Mouse (Mus musculus) left cerebral cortex, adult 9 months (tissue): ENCODE data around the gene Klhl18.
"Not testable (repeated sequence)": the region's sequence is repeated elsewhere in the genome, so short reads cannot be mapped to it uniquely, and the experiment has no call there.

Experiments used
- DNase-seq, 2 experiments: peaks; one replicate each; pipeline ENCODE4 v3.0.0; 2022; ENCODE audit warnings: low spot score in 2 of 2

Klhl18 gene

GRCm38 (mm10) chr9:110419511-110420112 lies 56.9 kb downstream of the Klhl18 start, which contains the start of gene Ngp:
TSS of gene Ngp (plus strand) at chr9:110419747.
- no peak for DNase-seq

DNA sequence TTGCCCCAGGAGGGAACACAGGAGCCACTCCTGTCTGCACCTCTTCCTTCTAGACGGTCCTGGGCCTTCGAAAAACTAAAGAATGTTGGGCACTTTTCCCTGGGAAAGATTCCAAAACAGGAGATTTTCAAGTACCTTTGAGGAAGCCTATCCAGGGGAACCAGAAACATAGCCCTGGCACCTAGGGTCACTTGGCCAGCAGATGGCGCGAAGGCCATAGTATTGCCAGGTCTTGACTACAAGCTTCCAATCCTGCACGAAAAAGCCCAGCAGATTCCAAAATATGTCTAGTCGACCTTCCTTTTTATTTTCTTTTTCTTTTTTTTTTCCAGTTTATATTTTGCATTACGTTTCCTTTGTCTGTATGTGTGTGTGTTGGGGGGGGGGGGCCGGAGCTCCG lies 62.7 kb downstream of the Klhl18 start:
- DNase-seq = no peak

DNA sequence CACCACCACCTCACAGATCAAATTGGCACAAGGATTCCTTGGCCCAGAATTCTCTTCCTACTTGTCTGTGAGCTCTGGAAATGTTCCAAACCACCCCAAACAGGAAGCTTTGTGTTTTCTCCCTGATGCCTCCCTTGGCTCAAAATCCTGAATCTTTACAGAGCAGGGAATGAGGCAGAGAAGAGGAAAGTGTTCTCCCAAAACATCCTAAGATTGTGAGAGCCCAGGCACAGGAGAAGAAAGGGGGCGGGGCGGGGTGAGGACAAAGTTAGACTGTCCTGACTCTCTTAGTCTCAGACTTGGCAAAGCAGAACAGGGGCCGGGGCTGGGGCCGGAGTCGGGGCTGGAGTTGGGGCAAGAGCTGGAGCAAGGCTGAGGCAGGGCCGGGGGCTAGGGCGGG lies 63.6 kb downstream of the Klhl18 start:
- no peak for DNase-seq

DNA sequence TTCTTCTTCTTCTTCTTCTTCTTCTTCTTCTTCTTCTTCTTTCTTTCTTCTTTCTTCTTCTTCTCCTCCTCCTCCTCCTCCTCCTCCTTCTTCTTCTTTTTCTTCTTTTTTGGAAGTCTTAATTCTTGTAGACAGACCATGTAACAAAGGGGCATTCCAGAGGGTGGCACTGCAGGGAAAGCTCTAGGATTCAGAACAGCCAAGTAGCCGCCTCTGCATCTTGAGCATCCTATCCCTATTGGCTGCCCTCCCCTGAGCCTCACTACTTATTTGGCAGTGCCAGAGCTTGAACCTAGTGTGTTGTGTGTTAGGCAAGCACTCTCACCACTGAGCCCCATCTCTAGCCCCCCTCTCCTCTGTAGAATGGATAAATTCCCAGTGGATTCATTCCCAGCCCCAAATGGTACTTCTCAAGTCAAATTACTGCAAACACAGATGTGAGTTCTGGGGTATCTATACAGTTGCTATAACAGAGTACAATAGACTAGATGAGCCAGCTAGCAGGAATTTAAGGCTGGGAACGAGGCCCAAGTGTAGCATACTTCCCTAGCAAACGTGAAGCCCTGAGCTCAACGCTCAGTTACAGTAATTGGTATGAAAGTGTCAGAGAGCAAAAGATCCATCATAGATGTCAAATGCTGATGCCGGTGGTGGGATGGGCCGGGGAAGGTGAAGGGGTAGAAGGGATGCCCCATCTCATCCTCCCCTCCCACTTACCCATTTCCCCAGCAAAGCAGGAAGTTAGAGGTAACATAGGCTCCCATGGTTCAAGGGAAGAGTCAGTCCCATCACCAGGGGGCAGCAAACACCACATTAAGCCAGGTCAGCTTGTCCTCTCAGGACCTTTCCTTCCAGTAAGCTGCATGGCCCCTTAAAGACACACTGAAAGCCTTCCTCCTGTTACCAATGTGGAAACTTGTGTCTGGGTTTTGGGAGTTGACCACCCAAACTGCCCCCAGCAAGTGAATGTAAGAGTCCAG lies 65.3 kb downstream of the Klhl18 start:
- DNase-seq = peak in 1 of 2 experiments; percentile 84

GRCm38 (mm10) chr9:110408099-110408773 lies 68.3 kb downstream of the Klhl18 start, which contains the start of gene Ptpn23:
TSS of gene Ptpn23 (minus strand) at chr9:110408213.
- peak; percentile 85 to 92 for DNase-seq

GRCm38 (mm10) chr9:110407311-110408098 lies 69.0 kb downstream of the Klhl18 start:
- peak in 1 of 2 experiments; percentile 30 for DNase-seq

DNA sequence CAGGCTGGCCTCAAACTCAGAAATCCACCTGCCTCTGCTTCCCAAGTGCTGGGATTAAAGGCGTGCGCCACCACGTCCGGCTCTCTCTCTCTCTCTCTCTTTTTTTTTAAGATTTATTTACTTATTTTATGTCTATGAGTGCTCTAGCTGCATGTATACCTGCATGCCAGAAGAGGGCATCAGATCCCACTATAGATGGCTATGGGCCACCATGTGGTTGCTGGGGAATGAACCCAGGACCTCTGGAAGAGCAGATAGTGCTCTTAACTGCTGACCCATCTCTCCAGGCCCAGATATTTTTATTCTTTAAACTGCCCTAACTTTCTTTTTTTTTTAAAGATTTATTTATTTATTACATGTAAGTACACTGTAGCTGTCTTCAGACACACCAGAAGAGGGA lies 73.3 kb downstream of the Klhl18 start:
- not testable (repeated sequence) for DNase-seq

GRCm38 (mm10) chr9:110402731-110403130 lies 73.8 kb downstream of the Klhl18 start:
- no peak for DNase-seq

DNA sequence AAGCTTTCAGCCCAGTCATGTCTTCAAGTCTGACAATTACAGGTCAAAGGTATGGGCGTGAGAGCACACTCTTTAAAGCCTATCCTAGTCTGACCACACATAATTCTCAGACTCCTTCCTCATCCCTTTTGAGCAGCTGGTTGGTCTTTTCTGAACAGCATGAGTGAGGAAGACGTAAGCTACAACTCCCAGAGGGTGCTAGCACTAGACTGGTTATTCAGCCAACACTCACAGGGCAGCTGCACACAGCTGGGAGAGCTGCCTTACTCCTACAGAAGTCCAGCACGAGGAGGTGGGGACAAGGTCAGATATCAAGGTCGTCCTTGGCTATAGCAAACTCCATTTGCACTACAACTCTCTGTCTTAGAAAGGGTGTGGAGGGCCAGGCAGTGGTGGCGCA lies 75.8 kb downstream of the Klhl18 start:
- no peak for DNase-seq

- no peak for DNase-seq
Observed at GRCm38 (mm10) chr9:110393295-110393694, 83.2 kb downstream of the Klhl18 start.

DNA sequence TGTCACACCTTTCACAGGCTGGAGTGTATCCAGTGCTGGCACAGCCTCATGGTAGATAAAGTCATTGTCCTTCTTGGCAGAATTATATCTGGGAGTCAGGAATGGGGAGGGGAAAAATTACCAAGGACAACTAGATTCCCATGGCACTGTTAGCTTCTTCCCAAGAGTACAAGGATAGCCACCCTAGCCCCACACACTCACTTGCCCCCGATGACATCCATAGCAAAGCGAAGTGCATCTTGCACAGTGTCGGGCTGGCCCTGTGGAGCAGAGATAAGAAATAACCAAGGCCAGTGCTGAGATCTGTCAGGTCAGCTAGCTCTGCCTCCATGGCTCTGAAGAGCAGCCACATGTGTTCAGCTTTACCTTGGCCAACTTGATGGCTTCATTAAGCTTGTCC lies 85.7 kb downstream of the Klhl18 start:
- DNase-seq = no peak

- DNase-seq = no peak
Observed at GRCm38 (mm10) chr9:110388011-110388410, 88.5 kb downstream of the Klhl18 start.

DNA sequence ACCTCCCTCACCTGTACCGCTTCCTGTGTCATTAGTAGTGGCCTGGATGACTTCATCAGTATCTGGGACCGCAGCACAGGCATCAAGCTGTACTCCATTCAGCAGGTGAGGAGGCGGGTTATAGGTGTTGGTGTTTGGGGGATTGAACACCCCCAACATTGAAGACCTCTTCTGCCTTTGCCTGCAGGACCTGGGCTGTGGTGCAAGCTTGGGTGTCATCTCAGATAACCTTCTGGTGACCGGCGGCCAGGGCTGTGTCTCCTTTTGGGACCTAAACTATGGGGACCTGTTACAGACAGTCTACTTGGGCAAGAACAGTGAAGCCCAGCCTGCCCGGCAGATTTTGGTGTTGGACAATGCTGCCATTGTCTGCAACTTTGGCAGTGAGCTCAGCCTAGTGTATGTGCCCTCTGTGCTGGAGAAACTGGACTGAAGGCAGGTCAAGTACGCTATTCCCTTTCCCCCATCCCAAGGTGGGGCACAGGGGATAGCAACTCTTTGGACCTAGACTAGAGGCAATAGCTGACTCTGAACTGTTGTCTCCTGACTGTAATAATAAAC lies 92.0 kb downstream of the Klhl18 start:
- DNase-seq = no peak

DNA sequence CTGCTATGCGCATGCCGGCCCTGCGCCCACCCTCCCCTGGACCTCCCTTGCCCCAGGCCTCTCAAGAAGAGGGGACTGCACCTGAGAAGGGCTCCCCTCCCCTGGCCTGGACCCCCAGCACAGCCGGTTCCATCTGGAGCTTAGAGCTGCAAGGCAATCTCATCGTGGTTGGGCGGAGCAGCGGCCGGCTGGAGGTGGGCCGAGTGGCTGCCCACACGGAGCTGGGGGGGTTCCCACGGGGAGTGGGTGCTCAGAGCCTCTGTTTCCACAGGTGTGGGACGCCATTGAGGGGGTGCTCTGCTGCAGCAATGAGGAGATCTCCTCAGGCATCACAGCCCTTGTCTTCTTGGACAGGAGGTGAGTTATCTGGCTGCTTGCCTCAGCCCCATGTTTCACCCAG lies 95.2 kb downstream of the Klhl18 start:
- no peak for DNase-seq

DNA sequence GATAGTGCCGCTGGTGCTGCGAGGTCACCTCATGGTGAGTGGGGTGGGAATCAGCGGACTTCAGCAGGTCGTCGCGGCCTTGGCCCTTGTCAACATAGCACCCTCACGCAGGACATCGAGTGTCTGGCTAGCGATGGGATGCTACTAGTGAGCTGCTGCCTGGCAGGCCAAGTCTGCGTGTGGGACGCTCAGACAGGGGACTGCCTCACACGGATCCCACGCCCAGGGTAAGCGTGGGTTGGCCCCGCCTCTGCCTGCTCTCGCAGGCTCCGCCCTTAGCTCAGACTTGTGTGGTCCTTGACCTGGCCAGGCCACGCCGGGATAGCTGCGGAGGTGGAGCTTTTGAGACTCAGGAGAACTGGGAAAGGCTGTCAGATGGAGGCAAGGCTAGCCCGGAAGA lies 95.8 kb downstream of the Klhl18 start:
- DNase-seq = no peak

GRCm38 (mm10) chr9:110379361-110379760 lies 97.1 kb downstream of the Klhl18 start:
- no peak for DNase-seq

DNA sequence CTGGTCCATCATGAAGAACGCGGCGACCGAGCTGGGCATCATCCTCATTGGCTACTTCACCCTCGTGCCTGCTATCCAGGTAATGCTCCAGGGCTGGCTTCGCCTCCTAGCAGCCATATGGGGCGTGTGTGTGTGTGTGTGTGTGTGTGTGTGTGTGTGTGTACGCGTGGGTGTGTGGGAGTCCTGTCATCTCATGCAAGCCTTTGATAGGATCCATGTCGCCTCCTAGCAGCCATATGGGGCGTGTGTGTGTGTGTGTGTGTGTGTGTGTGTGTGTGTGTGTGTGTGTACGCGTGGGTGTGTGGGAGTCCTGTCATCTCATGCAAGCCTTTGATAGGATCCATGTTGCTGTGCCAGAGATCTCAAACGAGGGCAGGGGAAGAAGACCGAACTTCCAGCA lies 98.8 kb downstream of the Klhl18 start:
- peak in 1 of 2 experiments; percentile 47 for DNase-seq
